Mouse (Mus musculus) liver, adult (tissue): Measurements from ENCODE around the gene Glt28d2.

ENCODE experiments used
- GATA4 ChIP-seq: IDR thresholded peaks from 2 replicates; pipeline ENCODE4 v1.6.1; 2014; ENCODE audit warnings: mild to moderate bottlenecking, low read length; ENCODE audit not compliant: insufficient replicate concordance

Gene Glt28d2

DNA sequence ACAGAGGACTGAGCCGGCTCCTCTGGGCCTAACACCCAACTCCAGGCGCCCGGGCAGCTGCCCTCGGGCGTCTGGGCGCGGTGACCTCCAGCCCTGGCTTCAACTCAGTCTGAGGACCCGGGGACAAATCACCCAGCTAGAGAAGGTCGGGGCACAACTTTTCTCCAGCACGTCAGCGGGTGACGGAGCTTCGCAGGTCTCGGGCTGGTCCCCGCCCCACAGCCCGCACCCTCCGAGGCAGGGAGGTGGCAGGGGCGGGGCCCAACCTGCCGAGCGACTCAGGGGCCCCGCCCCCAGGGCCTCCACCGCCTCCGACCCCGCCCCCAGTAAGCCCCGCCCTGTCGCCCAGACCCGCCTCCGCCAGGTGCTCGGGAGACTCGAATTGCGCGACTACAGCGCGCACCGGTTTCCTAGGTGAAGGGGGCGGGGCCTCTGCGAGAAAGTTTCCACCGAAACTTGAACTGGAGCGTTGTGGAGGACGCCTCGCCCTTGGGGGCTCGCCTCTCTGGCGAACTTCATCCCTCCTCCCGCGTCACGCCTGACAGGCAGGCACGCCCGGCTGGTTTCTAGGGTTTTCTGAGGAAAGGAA, at the start of gene Glt28d2, which contains the start of gene Gm37240:
Gene Glt28d2, minus strand, starts transcription at position 278 of the 589 bp plus-strand sequence.
Gene Gm37240, minus strand, starts transcription at position 280 of the 589 bp plus-strand sequence.
- no peak for TF ChIP-seq GATA4

DNA sequence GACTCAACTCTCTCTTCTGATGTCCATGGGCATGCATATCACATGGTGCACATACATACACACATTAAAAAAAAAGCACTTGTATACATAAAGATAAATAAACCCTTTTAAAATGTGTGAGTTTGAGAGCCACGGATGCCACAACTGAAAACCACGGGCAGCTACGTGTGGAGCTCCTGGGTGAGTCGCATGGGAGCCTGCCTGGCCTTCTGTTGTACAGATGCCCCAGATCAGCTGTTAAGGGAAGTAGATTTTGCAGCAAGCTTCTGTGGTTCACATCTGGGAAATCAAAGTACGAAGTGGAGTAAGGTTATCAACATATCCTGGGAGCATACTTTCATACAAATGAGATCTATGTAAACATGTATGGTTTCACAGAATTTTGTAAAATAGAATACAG, 46.3 kb upstream of the Glt28d2 start:
- TF ChIP-seq GATA4: no peak

DNA sequence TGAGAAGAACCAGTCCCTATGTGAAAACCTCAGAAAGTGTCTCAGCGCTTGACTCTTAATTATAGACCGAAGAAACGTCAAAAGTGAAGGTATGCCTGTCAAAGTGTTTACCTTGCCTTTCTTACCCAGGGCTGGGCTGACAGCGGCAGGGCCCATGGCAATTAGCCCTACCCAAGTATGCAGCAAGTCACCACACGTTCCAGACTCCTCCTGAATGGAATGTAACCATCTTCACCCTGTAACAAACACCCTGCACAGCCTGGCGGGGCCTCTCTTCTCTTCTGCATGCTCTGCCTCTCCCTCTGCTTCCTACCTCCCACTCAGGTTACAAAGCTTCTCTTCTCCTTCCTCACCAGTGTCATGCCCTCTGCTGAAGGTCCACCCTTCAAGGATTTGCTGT, 44.5 kb upstream of the Glt28d2 start:
- no peak for TF ChIP-seq GATA4

DNA sequence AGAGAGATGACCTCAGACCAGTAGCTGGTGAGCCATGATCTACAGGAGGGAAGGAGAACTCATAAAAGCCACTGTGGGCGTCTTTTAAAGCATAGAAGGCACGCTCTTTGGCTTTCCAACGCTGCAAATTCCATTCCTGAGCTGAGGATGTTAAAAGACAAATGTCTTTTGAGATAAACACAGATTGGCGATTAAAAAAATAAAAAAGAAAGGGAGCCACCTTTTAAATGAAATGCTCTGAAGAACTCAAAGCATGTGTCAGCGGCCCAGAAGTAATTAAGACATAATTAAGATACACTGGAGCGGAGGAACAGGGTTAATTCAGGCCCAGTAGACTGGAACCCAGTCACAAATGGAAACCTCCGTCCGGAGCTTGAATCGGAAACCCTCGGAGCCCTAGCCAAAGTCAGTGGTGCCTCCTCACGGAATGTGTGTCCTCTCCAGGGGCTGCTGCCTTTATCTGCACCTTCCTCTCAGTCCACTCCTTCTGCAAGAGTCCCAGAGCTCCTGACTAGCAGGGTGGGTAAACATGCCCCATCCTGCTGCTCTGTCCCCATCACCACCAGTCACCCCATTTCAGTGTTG, 43.4 kb upstream of the Glt28d2 start:
- TF ChIP-seq GATA4: no peak

DNA sequence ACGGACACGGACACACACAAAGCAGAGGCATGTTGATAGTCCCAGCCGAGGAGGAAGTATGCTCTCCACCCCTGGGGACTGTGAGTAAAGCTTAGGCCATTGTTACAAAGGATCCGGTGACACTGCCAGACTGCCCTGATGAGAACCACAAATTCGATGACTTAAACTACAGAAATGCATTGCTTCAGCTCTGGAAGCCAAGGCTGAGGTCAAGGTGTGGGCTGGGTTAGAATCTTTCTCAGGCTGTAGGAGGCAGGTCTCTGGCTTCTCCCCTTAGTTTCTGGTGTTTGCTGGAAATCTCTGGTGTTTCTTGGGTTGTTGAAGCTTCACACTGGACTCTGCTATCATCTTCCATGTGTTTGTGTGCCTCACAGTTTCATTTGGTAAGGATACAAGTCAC, 42.4 kb upstream of the Glt28d2 start:
- TF ChIP-seq GATA4: no peak

DNA sequence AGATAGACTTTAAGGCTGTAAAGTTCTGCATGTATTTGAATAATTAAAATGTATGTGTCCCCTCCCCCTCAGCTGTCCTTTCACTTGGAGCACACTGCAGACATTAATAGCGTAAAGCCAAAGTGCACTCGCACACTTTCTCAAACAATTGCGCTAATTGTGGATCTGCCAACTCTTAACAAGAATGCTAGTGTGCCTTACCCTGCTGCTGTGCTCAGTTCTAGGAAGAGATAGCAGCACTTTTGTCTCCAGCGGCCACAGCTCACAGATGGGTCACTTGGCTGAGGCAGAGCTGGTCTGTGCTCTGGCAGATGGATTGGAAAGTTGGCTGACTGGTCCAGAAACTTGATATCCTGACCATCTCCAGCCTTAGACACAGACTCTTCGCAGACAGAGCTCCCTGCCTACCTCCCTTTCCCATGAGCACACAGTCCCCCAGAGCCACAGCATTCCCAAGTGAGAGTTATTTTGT, 40.9 kb upstream of the Glt28d2 start:
- TF ChIP-seq GATA4: no peak

DNA sequence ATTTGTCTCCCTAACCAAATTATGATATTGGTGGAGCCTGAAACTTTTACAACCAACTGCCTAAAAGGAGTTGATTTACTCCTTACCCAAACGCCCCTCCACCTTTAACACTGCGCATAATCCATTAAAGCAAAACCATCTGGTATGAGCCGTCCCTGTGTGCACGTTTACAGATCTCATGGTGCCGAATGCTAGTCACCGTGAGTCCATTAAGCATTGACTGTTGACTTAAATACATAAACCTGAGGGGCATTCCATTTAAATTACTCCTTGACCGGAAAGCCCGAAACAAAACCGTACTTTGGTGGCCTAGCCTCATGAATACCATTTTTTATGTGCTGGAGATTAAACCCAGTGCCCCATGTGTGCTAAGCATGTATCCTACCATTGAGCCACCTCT, 40.0 kb upstream of the Glt28d2 start:
- TF ChIP-seq GATA4: no peak

DNA sequence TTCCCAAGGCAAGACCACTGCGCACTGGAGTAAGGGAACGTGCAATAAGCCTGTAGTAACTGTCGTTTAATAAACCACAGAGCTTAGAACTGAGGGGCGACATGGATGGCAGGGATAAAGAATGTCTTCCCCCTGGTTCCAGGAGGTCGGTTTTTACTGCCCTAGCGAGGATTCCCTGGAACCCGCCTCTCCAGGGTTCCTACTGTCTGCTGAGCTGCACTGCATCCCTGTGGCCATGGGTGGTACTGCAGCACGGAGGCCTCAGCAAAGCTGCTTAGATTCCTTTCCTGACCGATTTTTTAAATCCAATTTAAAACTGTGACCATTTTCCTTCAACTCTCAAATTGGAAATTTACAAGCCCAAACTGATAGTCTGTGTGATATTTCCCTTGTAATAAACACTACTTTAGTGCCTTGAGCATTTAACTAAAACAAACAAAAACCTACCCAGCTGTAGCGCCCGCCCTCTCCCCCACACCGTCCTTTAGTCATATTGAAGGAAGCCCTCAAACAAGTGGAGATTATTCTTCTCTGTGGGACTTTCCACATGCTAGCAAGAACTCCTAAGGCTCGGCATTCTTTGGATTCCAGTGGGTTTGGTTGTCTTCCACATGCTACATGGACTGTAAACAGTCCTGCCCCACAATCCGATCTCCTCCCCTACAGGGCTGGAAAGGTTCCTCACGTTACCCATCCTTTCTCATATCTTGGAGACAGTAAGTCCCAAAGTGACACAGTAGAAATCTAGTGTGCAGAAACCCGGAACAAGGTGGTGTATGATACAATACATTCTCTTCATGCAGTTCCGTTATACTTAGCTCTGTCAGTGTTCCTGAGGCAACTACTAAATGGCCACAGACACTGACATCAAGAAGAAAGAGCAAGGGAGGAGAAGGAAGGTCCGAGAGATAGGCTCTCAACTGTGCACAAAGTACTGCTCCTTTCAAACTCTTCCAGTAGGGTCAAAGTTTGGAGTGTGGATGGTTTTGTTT, 36.9 kb upstream of the Glt28d2 start:
- TF ChIP-seq GATA4: no peak

DNA sequence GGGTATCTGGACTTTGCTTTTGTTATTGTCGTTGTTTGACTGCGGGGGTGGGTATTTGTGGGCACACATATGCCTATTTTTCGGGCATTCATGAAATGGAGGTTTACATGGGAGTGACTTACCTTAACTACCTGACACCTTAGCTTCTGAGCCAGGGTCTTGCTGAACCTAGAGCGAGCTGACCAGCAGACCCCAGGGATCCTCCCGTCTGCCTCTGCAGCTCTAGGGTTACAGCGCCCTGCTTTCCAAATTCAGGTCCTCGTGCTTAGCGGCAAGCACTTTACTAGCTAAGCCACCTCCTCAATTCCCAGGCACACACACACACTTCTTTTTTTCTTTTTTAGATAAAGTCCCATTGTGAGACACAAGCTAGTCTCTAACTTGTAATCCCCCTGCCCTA, 36.0 kb upstream of the Glt28d2 start:
- TF ChIP-seq GATA4: no peak

DNA sequence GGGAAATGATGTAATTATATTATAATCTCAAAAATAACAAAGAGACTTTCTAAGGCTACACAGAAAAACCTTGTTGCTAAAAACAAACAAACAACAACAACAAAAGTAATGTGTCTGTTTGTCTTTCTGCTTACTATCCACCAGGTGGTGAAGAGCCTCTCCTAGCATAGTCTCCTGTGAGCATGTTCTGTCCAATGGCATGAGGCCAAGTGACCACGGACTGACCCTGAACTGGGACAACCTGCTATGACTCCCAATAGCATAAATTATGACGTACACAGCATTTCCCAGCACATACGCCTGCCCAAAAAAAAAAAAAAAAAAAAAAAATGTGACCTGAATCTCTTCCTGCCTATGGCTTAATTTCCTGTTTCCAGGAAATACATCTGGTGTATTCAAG, 35.0 kb upstream of the Glt28d2 start:
- TF ChIP-seq GATA4: no peak

DNA sequence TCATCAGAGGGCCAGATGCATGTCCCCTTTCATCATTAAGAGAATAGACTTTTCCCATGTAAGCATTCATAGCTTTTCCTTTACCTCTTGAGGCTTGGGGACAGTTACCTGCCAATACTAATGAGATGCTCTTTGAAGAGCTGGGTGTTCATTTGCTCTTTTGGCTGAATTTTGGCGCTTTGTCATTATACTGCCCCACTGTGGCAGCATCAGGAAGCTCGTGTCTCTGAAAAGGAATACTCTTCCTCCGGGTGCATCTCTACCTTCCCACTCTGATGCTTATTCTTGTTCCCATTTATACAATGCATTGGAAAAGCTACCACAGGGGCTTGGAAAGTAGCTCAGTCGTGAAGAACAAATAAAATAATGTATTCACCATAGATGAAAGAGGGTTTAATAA, 30.3 kb upstream of the Glt28d2 start:
- no peak for TF ChIP-seq GATA4

DNA sequence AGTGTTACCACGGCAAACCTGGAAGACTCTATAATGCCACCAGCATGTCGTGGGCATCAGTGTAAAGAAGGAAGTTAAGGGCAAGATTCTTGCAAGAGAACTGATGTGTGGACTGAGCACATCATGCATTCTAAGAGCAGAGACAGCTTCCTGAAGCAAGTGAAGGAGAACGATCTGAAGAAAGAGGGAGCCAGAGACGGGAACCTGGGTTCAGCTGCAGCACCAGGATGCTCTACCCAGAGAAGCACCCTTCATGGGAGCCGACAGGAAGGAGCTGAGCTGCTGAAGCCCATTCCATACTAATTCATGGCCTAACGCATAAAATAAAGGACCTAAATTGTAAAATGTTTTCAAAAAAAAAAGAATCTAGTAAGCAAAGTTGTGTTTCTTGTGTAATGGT, 27.5 kb upstream of the Glt28d2 start:
- no peak for TF ChIP-seq GATA4

DNA sequence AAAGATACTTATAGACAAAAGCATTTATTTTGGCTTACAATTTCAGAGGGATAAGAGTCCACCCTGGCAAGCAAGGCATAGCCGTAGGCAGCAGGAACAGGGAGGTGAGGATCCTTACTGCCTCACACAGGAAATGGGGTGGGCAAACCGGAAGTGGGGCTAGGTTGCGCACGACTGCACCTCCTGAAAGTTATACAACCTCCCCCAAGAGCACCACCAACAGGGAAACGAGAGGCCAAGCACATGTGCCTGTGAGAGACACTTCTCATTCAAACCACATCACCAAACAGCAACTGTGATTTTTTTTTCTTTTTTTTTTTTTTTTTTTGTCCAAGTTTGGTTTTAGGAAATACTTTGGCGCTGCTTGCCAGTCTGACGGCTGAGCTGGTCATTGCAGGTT, 19.8 kb upstream of the Glt28d2 start:
- no peak for TF ChIP-seq GATA4

DNA sequence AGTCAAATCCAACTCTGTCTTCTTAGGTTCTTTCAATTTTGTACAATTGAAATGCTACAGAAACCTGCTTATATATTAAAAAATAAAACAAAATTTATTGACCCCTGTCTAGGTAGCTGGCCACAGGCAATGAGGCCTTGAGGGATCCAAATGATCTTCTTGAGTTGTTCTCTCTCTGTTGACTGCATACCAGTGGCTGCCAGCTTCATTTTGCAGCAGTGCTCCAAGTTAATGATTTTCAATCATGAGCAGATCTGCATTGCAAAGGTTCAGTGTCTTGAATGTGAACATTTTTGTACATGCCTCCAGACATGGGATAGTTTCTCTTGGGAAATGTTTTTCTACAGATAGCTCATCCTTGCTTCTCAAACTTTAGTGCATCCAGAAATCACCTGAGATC, 17.1 kb upstream of the Glt28d2 start:
- no peak for TF ChIP-seq GATA4

DNA sequence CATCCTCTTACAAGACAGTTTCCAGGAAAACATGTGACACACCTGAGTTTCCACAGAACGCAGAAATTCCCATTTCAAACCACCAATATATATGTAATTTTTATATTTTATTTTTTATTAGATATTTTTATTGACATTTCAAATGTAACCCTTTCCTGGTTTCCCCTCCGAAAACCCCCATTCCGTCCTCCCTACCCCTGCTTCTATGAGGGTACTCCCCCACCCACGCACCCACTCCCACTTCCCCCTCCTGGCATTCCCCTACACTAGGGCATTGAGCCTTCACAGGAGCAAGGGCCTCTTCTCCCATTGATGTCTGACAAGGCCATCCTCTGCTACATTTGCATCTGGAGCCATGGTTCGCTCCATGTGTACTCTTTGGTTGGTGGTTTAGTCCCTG, 7.7 kb upstream of the Glt28d2 start:
- TF ChIP-seq GATA4: no peak

DNA sequence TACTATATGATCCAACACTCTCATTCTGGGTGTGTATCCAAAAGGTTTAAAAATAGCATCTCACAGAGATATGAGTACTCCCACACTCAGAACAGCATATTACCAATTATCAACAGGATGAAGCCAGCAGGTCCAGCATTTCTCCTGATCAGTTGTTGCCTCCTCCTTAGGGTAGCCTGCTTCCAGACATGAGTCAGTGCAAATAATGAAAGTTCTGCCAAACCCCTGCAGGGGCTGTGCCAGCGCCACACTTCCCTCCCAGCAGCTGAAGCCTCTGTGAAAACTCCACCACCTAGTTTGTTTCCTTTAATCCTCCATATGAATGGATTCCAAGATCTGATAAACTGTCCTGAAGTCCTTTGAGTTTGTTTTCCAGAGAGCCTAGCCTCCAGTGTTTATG, 4.3 kb upstream of the Glt28d2 start:
- TF ChIP-seq GATA4: no peak
